Mouse (Mus musculus) kidney, adult 2 months (tissue): ENCODE measurements around the gene Glipr2.

Experiments used
- CTCF ChIP-seq: fragments of 200-500 bp; conservative IDR thresholded peaks from 2 replicates; pipeline ENCODE4 v1.5.1; 2011; ENCODE audit warnings: low read depth, mild to moderate bottlenecking, control low read depth, low read length, moderate library complexity, mixed read lengths; ENCODE audit not compliant: insufficient read depth, insufficient read length
- POLR2A ChIP-seq: fragments of 200-500 bp; IDR thresholded peaks from one replicate; pipeline ENCODE4 v1.6.1; 2011; ENCODE audit warnings: low read depth, low read length, control low read depth

GRCm38 (mm10) chr4:43968650-43969049, 11.4 kb downstream of the Glipr2 start:
- TF ChIP-seq CTCF (no peak), POLR2A (no peak)
